Mouse (Mus musculus): ENCODE data around the gene Frk. TPM values are rescaled to one million over a fixed set of nuclear protein-coding genes. Genes with fewer than 3 reads are reported as not detected.
A peak's percentile ranks its signal among the peaks of the same experiment; 100 is the strongest.
"Not testable (repeated sequence)": the region's sequence is repeated elsewhere in the genome, so short reads cannot be mapped to it uniquely, and the experiment has no call there.

Frk gene
- total RNA-seq (2021) = 1 to 10 TPM; 1.6 to 2.0 TPM

- peak; percentile 24 to 26 for DNase-seq
- intact Hi-C loops (cut with DNase I) = no loop called here
These were observed at the start of gene Frk for GRCm38 (mm10) chr10:34483297-34484013. TSS of gene Frk (plus strand) at chr10:34483399.

- intact Hi-C loops (cut with DNase I) = loop anchor here (5.0 kb wide), 1 partner anchor 203 kb away; no protein-coding TSS in a partner anchor
- DNase-seq = not testable (repeated sequence)
These were observed 49.0 kb upstream of the Frk start for GRCm38 (mm10) chr10:34434191-34434590.

- no peak for DNase-seq
- intact Hi-C loops (cut with DNase I) = no loop called here
These were observed 33.7 kb upstream of the Frk start for GRCm38 (mm10) chr10:34449469-34449868.

GRCm38 (mm10) chr10:34461451-34461850, 21.7 kb upstream of the Frk start:
- intact Hi-C loops (cut with DNase I) = no loop called here
- peak; percentile 9 to 19 for DNase-seq

- intact Hi-C loops (cut with DNase I) = no loop called here
- DNase-seq = no peak
These were observed 18.9 kb upstream of the Frk start for GRCm38 (mm10) chr10:34464321-34464720.

GRCm38 (mm10) chr10:34469037-34469436, 14.2 kb upstream of the Frk start:
- intact Hi-C loops (cut with DNase I) = no loop called here
- no peak for DNase-seq

GRCm38 (mm10) chr10:34479942-34480455, 3.2 kb upstream of the Frk start:
- DNase-seq = peak in 1 of 2 experiments; percentile 6
- intact Hi-C loops (cut with DNase I) = no loop called here

- intact Hi-C loops (cut with DNase I) = no loop called here
These were observed 814 bp downstream of the Frk start for GRCm38 (mm10) chr10:34484014-34484411.

GRCm38 (mm10) chr10:34485079-34485478, 1.9 kb downstream of the Frk start:
- intact Hi-C loops (cut with DNase I) = no loop called here
- DNase-seq = no peak

More at GRCm38 (mm10) chr10:34484014-34484411, 814 bp downstream of the Frk start:
- DNase-seq = peak; percentile 43 to 44

GRCm38 (mm10) chr10:34507807-34508206, 24.6 kb downstream of the Frk start:
- no peak for DNase-seq
- intact Hi-C loops (cut with DNase I) = no loop called here

- intact Hi-C loops (cut with DNase I) = no loop called here
- DNase-seq = no peak
These were observed 25.4 kb downstream of the Frk start for GRCm38 (mm10) chr10:34508593-34508992.

- intact Hi-C loops (cut with DNase I) = no loop called here
- no peak for DNase-seq
These were observed 26.1 kb downstream of the Frk start for GRCm38 (mm10) chr10:34509256-34509655.

GRCm38 (mm10) chr10:34511192-34511591, 28.0 kb downstream of the Frk start:
- intact Hi-C loops (cut with DNase I) = no loop called here
- DNase-seq = no peak

GRCm38 (mm10) chr10:34512551-34512950, 29.4 kb downstream of the Frk start:
- intact Hi-C loops (cut with DNase I) = no loop called here
- peak; percentile 3 to 9 for DNase-seq

GRCm38 (mm10) chr10:34525598-34525997, 42.4 kb downstream of the Frk start:
- intact Hi-C loops (cut with DNase I) = no loop called here
- DNase-seq = no peak

GRCm38 (mm10) chr10:34531766-34532165, 48.6 kb downstream of the Frk start:
- no peak for DNase-seq
- intact Hi-C loops (cut with DNase I) = no loop called here

GRCm38 (mm10) chr10:34532507-34532906, 49.3 kb downstream of the Frk start:
- no peak for DNase-seq
- intact Hi-C loops (cut with DNase I) = no loop called here

- DNase-seq = no peak
- intact Hi-C loops (cut with DNase I) = no loop called here
These were observed 57.5 kb downstream of the Frk start for GRCm38 (mm10) chr10:34540687-34541086.

- intact Hi-C loops (cut with DNase I) = no loop called here
- no peak for DNase-seq
These were observed 58.7 kb downstream of the Frk start for GRCm38 (mm10) chr10:34541717-34542490.

- no peak for DNase-seq
- intact Hi-C loops (cut with DNase I) = no loop called here
These were observed 67.4 kb downstream of the Frk start for GRCm38 (mm10) chr10:34550612-34551011.

GRCm38 (mm10) chr10:34551636-34552035, 68.4 kb downstream of the Frk start:
- DNase-seq = no peak
- intact Hi-C loops (cut with DNase I) = no loop called here

Data from heart, postnatal 36 days (tissue).